Mouse (Mus musculus) kidney, embryonic 14.5 days (tissue): ENCODE data around the gene Psmd2. TPM values are rescaled to one million over a fixed set of nuclear protein-coding genes. Genes with fewer than 3 reads are reported as not detected.
"Not testable (repeated sequence)": the region's sequence is repeated elsewhere in the genome, so short reads cannot be mapped to it uniquely, and the experiment has no call there.

Experiments
- ATAC-seq: fragments of 200-750 bp; cut with Nextera tagmentation; 2 replicates; pipeline ENCODE4 v1.8.0; 2017; ENCODE audit warnings: moderate number of reproducible peaks, mild to moderate bottlenecking, moderate TSS enrichment, moderate library complexity; ENCODE audit not compliant: low FRiP score, low TSS enrichment
- H3K27ac ChIP-seq: fragments of 300-500 bp; sonication (generic); 2 replicates; pipeline ENCODE4 v1.5.1; 2014; ENCODE audit warnings: low read depth, mild to moderate bottlenecking, low read length, moderate library complexity, mixed read lengths
- H3K27me3 ChIP-seq: fragments of 300-500 bp; sonication (generic); 2 replicates; pipeline ENCODE4 v1.6.1; 2014; ENCODE audit warnings: mild to moderate bottlenecking, low read length; ENCODE audit not compliant: control insufficient read depth, insufficient read depth
- H3K36me3 ChIP-seq: fragments of 300-500 bp; sonication (generic); 2 replicates; pipeline ENCODE4 v1.6.1; 2014; ENCODE audit warnings: low read length, mixed read lengths; ENCODE audit not compliant: control insufficient read depth, insufficient read depth
- H3K4me1 ChIP-seq: fragments of 300-500 bp; sonication (generic); 2 replicates; pipeline ENCODE4 v1.6.1; 2014; ENCODE audit warnings: low read length, mixed read lengths; ENCODE audit not compliant: control insufficient read depth, insufficient read depth
- H3K4me2 ChIP-seq: fragments of 300-500 bp; sonication (generic); replicated peaks from 2 replicates; pipeline ENCODE4 v1.6.1; 2014; ENCODE audit warnings: low read depth, mild to moderate bottlenecking, low read length
- H3K4me3 ChIP-seq: fragments of 300-500 bp; sonication (generic); 2 replicates; pipeline ENCODE4 v1.5.1; 2014; ENCODE audit warnings: mild to moderate bottlenecking, low read length
- H3K9ac ChIP-seq: fragments of 300-500 bp; sonication (generic); 2 replicates; pipeline ENCODE4 v1.6.1; 2014; ENCODE audit warnings: low read depth, mild to moderate bottlenecking, low read length, moderate library complexity
- H3K9me3 ChIP-seq: fragments of 300-500 bp; sonication (generic); 2 replicates; pipeline ENCODE4 v1.6.1; 2016; ENCODE audit warnings: low read length; ENCODE audit not compliant: control insufficient read depth
- WGBS: fragments of 180-500 bp; shearing (Covaris S2); extraction: QIAGEN DNeasy Blood & Tissue Kit; methylation state at CpG from one replicate; pipeline ENCODE4 v1.1.7; 2014; 5-methylcytosine and 5-hydroxymethylcytosine counted together
- polyA plus RNA-seq: library from polyadenylated mRNA; unstranded; fragments of >200 nt; fragmentation: Nextera tagmentation; extraction: Ambion mirVana; gene quantifications from 2 replicates; pipeline ENCODE4 v1.2.1, GENCODE M21; 2014

Psmd2 gene
- polyA plus RNA-seq, 1 experiment from 2014 or later: 355 TPM

GRCm38 (mm10) chr16:20643911-20644310, 7.5 kb upstream of the Psmd2 start:
- WGBS: 85% methylated on average over 7 of the region's 7 CpGs
- Histone ChIP-seq H3K9me3 (no peaks in the 10 kb centered on the region), H3K4me1 (no peaks in the 10 kb centered on the region), H3K36me3 (no peaks in the 10 kb centered on the region), H3K4me3 (no peak overlapping the region), H3K27me3 (no peaks in the 10 kb centered on the region; the same call in 1 of the 2 replicates), H3K9ac (0 out of 2 replicates have a peak overlapping the region, but pooled peaks have one; percentile 23), H3K27ac (no peak overlapping the region), H3K4me2 (no peak overlapping the region)
- no peak for ATAC-seq

GRCm38 (mm10) chr16:20651947-20652310, 477 bp downstream of the Psmd2 start:
- Histone ChIP-seq H3K27me3 (no peaks in the 10 kb centered on the region), H3K27ac (no peak overlapping the region), H3K9me3 (no peaks in the 10 kb centered on the region), H3K9ac (peak overlapping the region; percentile 92), H3K4me1 (peaks cover 10% of the 10 kb centered on the region; the same call in 1 of the 2 replicates), H3K36me3 (peaks cover 27% of the 10 kb centered on the region), H3K4me3 (peak overlapping the region; percentile 93), H3K4me2 (peak overlapping the region; percentile 94)
- ATAC-seq: no peak
- 8% methylated on average over 12 of the region's 12 CpGs for WGBS

GRCm38 (mm10) chr16:20653315-20653714, 1.9 kb downstream of the Psmd2 start:
- H3K4me2 ChIP-seq: no peak overlapping the region
- no peaks in the 10 kb centered on the region for H3K9me3 ChIP-seq
- H3K27me3 ChIP-seq: no peaks in the 10 kb centered on the region
- no peak overlapping the region for H3K27ac ChIP-seq
- 67% methylated on average over 2 of the region's 2 CpGs for WGBS
- ATAC-seq: no peak
- no peak overlapping the region for H3K9ac ChIP-seq
- peaks cover 10% of the 10 kb centered on the region; the same call in 1 of the 2 replicates for H3K4me1 ChIP-seq
- H3K36me3 ChIP-seq: peaks cover 41% of the 10 kb centered on the region
- H3K4me3 ChIP-seq: no peak overlapping the region

- Histone ChIP-seq H3K9ac (no peak overlapping the region), H3K9me3 (no peaks in the 10 kb centered on the region), H3K4me1 (0 out of 2 replicates have a peak, but pooled peaks cover 5% of the 10 kb centered on the region), H3K27ac (no peak overlapping the region), H3K27me3 (no peaks in the 10 kb centered on the region), H3K4me2 (no peak overlapping the region), H3K4me3 (no peak overlapping the region), H3K36me3 (peaks cover 84% of the 10 kb centered on the region)
- WGBS: 92% methylated on average over 4 of the region's 4 CpGs
- ATAC-seq: no peak
These were observed 6.2 kb downstream of the Psmd2 start for GRCm38 (mm10) chr16:20657661-20658060.

- not testable (repeated sequence) for H3K27ac ChIP-seq, H3K9ac ChIP-seq, ATAC-seq, H3K27me3 ChIP-seq, H3K4me3 ChIP-seq, H3K9me3 ChIP-seq, H3K4me2 ChIP-seq, H3K4me1 ChIP-seq
- H3K36me3 ChIP-seq: peaks cover 11% of the 10 kb centered on the region
- WGBS: 90% methylated on average over 3 of the region's 6 CpGs
These were observed 16.6 kb downstream of the Psmd2 start, which contains the start of gene Eif4g1 for GRCm38 (mm10) chr16:20668013-20668412. Gene Eif4g1 (plus strand): TSS chr16:20668313.

GRCm38 (mm10) chr16:20670291-20670690, 18.8 kb downstream of the Psmd2 start:
- H3K9ac ChIP-seq: no peak overlapping the region
- no peak for ATAC-seq
- 88% methylated on average over 3 of the region's 3 CpGs for WGBS

GRCm38 (mm10) chr16:20671886-20672285, 20.4 kb downstream of the Psmd2 start:
- peak overlapping the region; percentile 98; the same call in 1 of the 2 replicates for H3K9ac ChIP-seq
- 22% methylated on average over 6 of the region's 6 CpGs for WGBS
- H3K27ac ChIP-seq: no peak overlapping the region

More at GRCm38 (mm10) chr16:20670291-20670690, 18.8 kb downstream of the Psmd2 start:
- H3K4me2 ChIP-seq: no peak overlapping the region
- H3K27me3 ChIP-seq: no peaks in the 10 kb centered on the region
- H3K36me3 ChIP-seq: peaks cover 7% of the 10 kb centered on the region
- H3K9me3 ChIP-seq: no peaks in the 10 kb centered on the region
- no peak overlapping the region for H3K4me3 ChIP-seq
- H3K27ac ChIP-seq: no peak overlapping the region
- peaks cover 7% of the 10 kb centered on the region; the same call in 1 of the 2 replicates for H3K4me1 ChIP-seq

GRCm38 (mm10) chr16:20672500-20672902, 21.0 kb downstream of the Psmd2 start:
- Histone ChIP-seq H3K4me3 (peak overlapping the region; percentile 94), H3K27me3 (no peaks in the 10 kb centered on the region), H3K27ac (peak overlapping the region; percentile 94), H3K4me2 (peak overlapping the region; percentile 79), H3K4me1 (peaks cover 7% of the 10 kb centered on the region; the same call in 1 of the 2 replicates), H3K36me3 (peaks cover 27% of the 10 kb centered on the region), H3K9me3 (no peaks in the 10 kb centered on the region), H3K9ac (peak overlapping the region; percentile 98)
- under 1% methylated on average over 35 of the region's 38 CpGs for WGBS
- ATAC-seq: peak; percentile 97

More at GRCm38 (mm10) chr16:20671886-20672285, 20.4 kb downstream of the Psmd2 start:
- no peaks in the 10 kb centered on the region for H3K9me3 ChIP-seq
- H3K4me3 ChIP-seq: peak overlapping the region; percentile 94; the same call in 1 of the 2 replicates
- ATAC-seq: no peak
- peaks cover 7% of the 10 kb centered on the region; the same call in 1 of the 2 replicates for H3K4me1 ChIP-seq
- H3K27me3 ChIP-seq: no peaks in the 10 kb centered on the region
- peaks cover 21% of the 10 kb centered on the region for H3K36me3 ChIP-seq
- peak overlapping the region; percentile 79 for H3K4me2 ChIP-seq

GRCm38 (mm10) chr16:20672965-20673705, 21.7 kb downstream of the Psmd2 start:
- Histone ChIP-seq H3K9me3 (no peaks in the 10 kb centered on the region), H3K4me3 (peak overlapping the region; percentile 94), H3K27ac (peak overlapping the region; percentile 94), H3K4me2 (peak overlapping the region; percentile 79), H3K36me3 (peaks cover 34% of the 10 kb centered on the region), H3K9ac (peak overlapping the region; percentile 98), H3K4me1 (peaks cover 7% of the 10 kb centered on the region; the same call in 1 of the 2 replicates), H3K27me3 (no peaks in the 10 kb centered on the region)
- peak; percentile 87 for ATAC-seq
- 1% methylated on average over 36 of the region's 78 CpGs for WGBS
